Mouse (Mus musculus): Measurements from ENCODE around the gene Rab26. TPM values are rescaled to one million over a fixed set of nuclear protein-coding genes. Genes with fewer than 3 reads are reported as not detected.
A peak's percentile ranks its signal among the peaks of the same experiment; 100 is the strongest.

Gene Rab26
- polyA plus RNA-seq, 2 experiments: 3.0 to 4.1 TPM

- peaks cover 53% of the 10 kb centered on the region for H3K36me3 ChIP-seq (ENCODE audit: control insufficient read depth, insufficient read depth, low read length)
- no peaks in the 10 kb centered on the region for H3K9me3 ChIP-seq (ENCODE audit: control insufficient read depth, low read length)
- no peak for TF ChIP-seq POLR2A (IDR thresholded peaks at IDR 0.05; ENCODE audit: borderline replicate concordance, extremely low read depth, insufficient read depth, insufficient read length)
- H3K27ac ChIP-seq (replicated peaks; ENCODE audit: low read depth, low read length): no peak overlapping the region
- H3K27me3 ChIP-seq (ENCODE audit: control insufficient read depth, insufficient read depth, low read length): no peaks in the 10 kb centered on the region
- H3K4me2 ChIP-seq (replicated peaks; ENCODE audit: low read depth, low read length, severe bottlenecking): no peak overlapping the region
- no peak for ATAC-seq (ENCODE audit: low FRiP score, low read depth)
- no peak overlapping the region for H3K9ac ChIP-seq (ENCODE audit: low read depth, low read length, severe bottlenecking)
- no peak overlapping the region for H3K4me3 ChIP-seq (replicated peaks; ENCODE audit: low read length)
- WGBS: 91% methylated on average over 10 of the region's 10 CpGs
- no peak for DNase-seq (ENCODE audit: low spot score)
- no peaks in the 10 kb centered on the region for H3K4me1 ChIP-seq (ENCODE audit: control insufficient read depth, insufficient read depth, low read length)
Observed at GRCm38 (mm10) chr17:24504085-24504484, 29.9 kb downstream of the Rab26 start.

GRCm38 (mm10) chr17:24502208-24502607, 31.8 kb downstream of the Rab26 start:
- Histone ChIP-seq H3K27me3 (ENCODE audit: control insufficient read depth, insufficient read depth, low read length) (no peaks in the 10 kb centered on the region), H3K36me3 (ENCODE audit: control insufficient read depth, insufficient read depth, low read length) (peaks cover 42% of the 10 kb centered on the region), H3K4me2 (replicated peaks; ENCODE audit: low read depth, low read length, severe bottlenecking) (no peak overlapping the region), H3K27ac (replicated peaks; ENCODE audit: low read depth, low read length) (no peak overlapping the region), H3K9me3 (ENCODE audit: control insufficient read depth, low read length) (no peaks in the 10 kb centered on the region), H3K9ac (ENCODE audit: low read depth, low read length, severe bottlenecking) (no peak overlapping the region), H3K4me1 (ENCODE audit: control insufficient read depth, insufficient read depth, low read length) (no peaks in the 10 kb centered on the region), H3K4me3 (replicated peaks; ENCODE audit: low read length) (no peak overlapping the region)
- WGBS: 46% methylated on average over 11 of the region's 11 CpGs
- TF ChIP-seq POLR2A (IDR thresholded peaks at IDR 0.05; ENCODE audit: borderline replicate concordance, extremely low read depth, insufficient read depth, insufficient read length): no peak
- DNase-seq (ENCODE audit: low spot score) (no peak), ATAC-seq (ENCODE audit: low FRiP score, low read depth) (no peak)

DNA sequence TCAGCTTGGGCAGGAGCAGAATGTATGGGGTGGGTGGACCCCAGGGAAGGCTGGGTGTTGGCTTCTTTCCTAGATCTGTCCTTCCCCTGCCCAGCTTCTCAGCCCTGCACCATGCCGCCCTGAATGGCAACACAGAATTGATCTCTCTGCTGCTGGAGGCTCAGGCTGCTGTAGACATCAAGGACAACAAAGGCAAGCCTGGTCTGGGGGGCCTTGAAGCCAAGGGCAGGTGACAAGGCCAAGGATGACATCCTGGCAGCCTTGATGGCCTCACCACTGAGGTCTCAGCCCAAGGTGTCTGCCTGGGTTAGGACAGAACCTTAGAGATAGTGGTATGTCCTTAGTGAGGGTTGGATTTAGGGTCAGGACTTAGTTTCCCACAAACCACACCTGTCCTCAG, 38.0 kb downstream of the Rab26 start:
- Histone ChIP-seq H3K4me3 (replicated peaks; ENCODE audit: low read length) (no peak overlapping the region), H3K9ac (ENCODE audit: low read depth, low read length, severe bottlenecking) (no peak overlapping the region), H3K4me2 (replicated peaks; ENCODE audit: low read depth, low read length, severe bottlenecking) (no peak overlapping the region), H3K27me3 (ENCODE audit: control insufficient read depth, insufficient read depth, low read length) (no peaks in the 10 kb centered on the region), H3K27ac (replicated peaks; ENCODE audit: low read depth, low read length) (no peak overlapping the region), H3K9me3 (ENCODE audit: control insufficient read depth, low read length) (no peaks in the 10 kb centered on the region), H3K4me1 (ENCODE audit: control insufficient read depth, insufficient read depth, low read length) (no peaks in the 10 kb centered on the region), H3K36me3 (ENCODE audit: control insufficient read depth, insufficient read depth, low read length) (peaks cover 14% of the 10 kb centered on the region; the same call in 1 of the 2 replicates)
- DNase-seq (ENCODE audit: low spot score) (no peak), ATAC-seq (ENCODE audit: low FRiP score, low read depth) (no peak)
- 100% methylated on average over 1 of the region's 1 CpGs for WGBS
- no peak for TF ChIP-seq POLR2A (IDR thresholded peaks at IDR 0.05; ENCODE audit: borderline replicate concordance, extremely low read depth, insufficient read depth, insufficient read length)

GRCm38 (mm10) chr17:24495443-24495842, 38.6 kb downstream of the Rab26 start:
- H3K36me3 ChIP-seq (ENCODE audit: control insufficient read depth, insufficient read depth, low read length): peaks cover 14% of the 10 kb centered on the region; the same call in 1 of the 2 replicates
- no peak for TF ChIP-seq POLR2A (IDR thresholded peaks at IDR 0.05; ENCODE audit: borderline replicate concordance, extremely low read depth, insufficient read depth, insufficient read length)
- no peak overlapping the region for H3K4me3 ChIP-seq (replicated peaks; ENCODE audit: low read length)
- H3K4me2 ChIP-seq (replicated peaks; ENCODE audit: low read depth, low read length, severe bottlenecking): no peak overlapping the region
- no peak overlapping the region for H3K27ac ChIP-seq (replicated peaks; ENCODE audit: low read depth, low read length)
- H3K9me3 ChIP-seq (ENCODE audit: control insufficient read depth, low read length): no peaks in the 10 kb centered on the region
- DNase-seq (ENCODE audit: low spot score): no peak
- ATAC-seq (ENCODE audit: low FRiP score, low read depth): no peak
- no peaks in the 10 kb centered on the region for H3K27me3 ChIP-seq (ENCODE audit: control insufficient read depth, insufficient read depth, low read length)
- H3K9ac ChIP-seq (ENCODE audit: low read depth, low read length, severe bottlenecking): no peak overlapping the region
- no peaks in the 10 kb centered on the region for H3K4me1 ChIP-seq (ENCODE audit: control insufficient read depth, insufficient read depth, low read length)
- WGBS: 78% methylated on average over 3 of the region's 3 CpGs

- ATAC-seq (ENCODE audit: low FRiP score, low read depth) (no peak), DNase-seq (ENCODE audit: low spot score) (peak; percentile 77)
- H3K4me3 ChIP-seq (replicated peaks; ENCODE audit: low read length): no peak overlapping the region
- WGBS: 35% methylated on average over 2 of the region's 2 CpGs
- no peaks in the 10 kb centered on the region for H3K9me3 ChIP-seq (ENCODE audit: control insufficient read depth, low read length)
- no peaks in the 10 kb centered on the region for H3K27me3 ChIP-seq (ENCODE audit: control insufficient read depth, insufficient read depth, low read length)
- no peaks in the 10 kb centered on the region for H3K4me1 ChIP-seq (ENCODE audit: control insufficient read depth, insufficient read depth, low read length)
- H3K9ac ChIP-seq (ENCODE audit: low read depth, low read length, severe bottlenecking): no peak overlapping the region
- peaks cover 14% of the 10 kb centered on the region; the same call in 1 of the 2 replicates for H3K36me3 ChIP-seq (ENCODE audit: control insufficient read depth, insufficient read depth, low read length)
- H3K4me2 ChIP-seq (replicated peaks; ENCODE audit: low read depth, low read length, severe bottlenecking): no peak overlapping the region
- no peak for TF ChIP-seq POLR2A (IDR thresholded peaks at IDR 0.05; ENCODE audit: borderline replicate concordance, extremely low read depth, insufficient read depth, insufficient read length)
- H3K27ac ChIP-seq (replicated peaks; ENCODE audit: low read depth, low read length): no peak overlapping the region
Observed at GRCm38 (mm10) chr17:24494627-24495335, 39.2 kb downstream of the Rab26 start.
